Mouse (Mus musculus) ES-Bruce4 (cell line): ENCODE data around the gene Greb1. TPM values are rescaled to one million over a fixed set of nuclear protein-coding genes. Genes with fewer than 3 reads are reported as not detected.

ENCODE experiments used
- H3K27ac ChIP-seq: 2 replicates; pipeline ENCODE4 v1.5.1; 2012; ENCODE audit warnings: low read length, inconsistent platforms; ENCODE audit not compliant: insufficient read depth
- H3K27me3 ChIP-seq: 2 replicates; pipeline ENCODE4 v1.6.1; 2012; ENCODE audit warnings: mild to moderate bottlenecking, low read length, inconsistent platforms; ENCODE audit not compliant: control insufficient read depth, poor library complexity, insufficient read depth, severe bottlenecking
- H3K36me3 ChIP-seq: 2 replicates; pipeline ENCODE4 v1.6.1; 2012; ENCODE audit warnings: inconsistent platforms, mild to moderate bottlenecking, low read length, moderate library complexity; ENCODE audit not compliant: control insufficient read depth, poor library complexity, insufficient read depth, severe bottlenecking
- H3K4me1 ChIP-seq: one replicate; pipeline ENCODE4 v1.8.1; 2011; ENCODE audit warnings: low read length; ENCODE audit not compliant: control insufficient read depth, insufficient read depth
- H3K4me3 ChIP-seq: 2 replicates; pipeline ENCODE4 v1.5.1; 2011; ENCODE audit warnings: low read depth, mild to moderate bottlenecking, low read length
- H3K9ac ChIP-seq: 2 replicates; pipeline ENCODE4 v1.6.1; 2012; ENCODE audit warnings: low read depth, mild to moderate bottlenecking, inconsistent platforms; ENCODE audit not compliant: poor library complexity, severe bottlenecking
- H3K9me3 ChIP-seq: replicated peaks from 2 replicates; pipeline ENCODE4 v1.6.1; 2012; ENCODE audit warnings: mild to moderate bottlenecking, low read length, inconsistent platforms; ENCODE audit not compliant: control insufficient read depth, poor library complexity, insufficient read depth, severe bottlenecking
- CTCF ChIP-seq: IDR thresholded peaks from one replicate; pipeline ENCODE4 v1.8.1; 2011; ENCODE audit warnings: low read depth, low read length
- EP300 ChIP-seq: IDR thresholded peaks from 2 replicates; pipeline ENCODE4 v1.6.1; 2011; ENCODE audit warnings: low read depth, low read length; ENCODE audit not compliant: insufficient read depth
- POLR2A ChIP-seq: IDR thresholded peaks from one replicate; pipeline ENCODE4 v1.8.1; 2011; ENCODE audit warnings: low read length; ENCODE audit not compliant: insufficient read depth
- polyA plus RNA-seq: library from polyadenylated mRNA; stranded (reverse); fragments of >200 nt; gene quantifications from 2 replicates; pipeline ENCODE4 v1.2.4, GENCODE M21; 2011; ENCODE audit warnings: low read depth; ENCODE audit not compliant: missing spikeins, insufficient read depth, insufficient read length

Gene Greb1
- polyA plus RNA-seq, 1 experiment: 10.2 TPM

DNA sequence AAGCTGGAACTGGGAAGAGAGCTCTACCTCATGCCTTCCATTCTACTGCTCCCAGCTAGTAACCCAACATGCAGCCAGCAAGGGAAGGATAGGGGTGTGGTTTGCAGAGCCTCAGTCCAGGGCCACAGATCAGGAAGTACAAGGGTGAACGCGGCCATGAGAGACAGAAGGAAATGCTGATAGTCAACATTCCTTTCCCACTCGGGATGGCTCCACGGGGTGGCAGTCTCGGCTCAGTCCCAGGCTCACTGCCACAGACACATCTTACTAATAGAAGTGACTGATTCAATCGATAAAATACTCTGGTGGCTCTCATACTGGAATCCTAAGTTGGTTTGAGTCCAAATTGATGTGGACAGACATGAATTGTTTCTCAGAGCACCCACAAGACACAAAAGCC, 27.8 kb upstream of the Greb1 start:
- Histone ChIP-seq H3K36me3 (no peaks in the 10 kb centered on the region), H3K9ac (no peak overlapping the region)

DNA sequence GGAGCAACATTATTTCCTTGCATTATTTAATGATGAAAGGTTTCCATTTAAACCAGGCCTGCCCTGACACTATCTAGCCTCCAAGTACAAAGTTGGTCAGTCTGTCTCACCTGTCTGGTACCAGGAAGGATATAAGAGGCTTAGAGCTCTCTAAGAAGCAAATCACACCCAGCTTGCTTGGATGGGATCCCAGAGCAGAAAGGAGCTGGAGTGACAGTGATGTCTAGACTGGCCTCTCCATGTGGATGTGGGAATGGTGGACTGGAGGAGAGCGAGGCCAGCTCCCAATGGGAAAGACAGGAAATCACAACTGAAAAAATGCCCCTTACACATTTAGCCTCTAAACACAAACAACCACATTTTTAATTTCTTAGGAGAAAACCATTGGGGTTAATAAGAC, 23.0 kb upstream of the Greb1 start:
- no peaks in the 10 kb centered on the region for H3K27me3 ChIP-seq
- no peak overlapping the region for H3K9ac ChIP-seq
- no peaks in the 10 kb centered on the region for H3K4me1 ChIP-seq
- no peaks in the 10 kb centered on the region for H3K9me3 ChIP-seq
- no peak for TF ChIP-seq POLR2A
- no peak for TF ChIP-seq CTCF
- no peak overlapping the region for H3K4me3 ChIP-seq
- H3K36me3 ChIP-seq: no peaks in the 10 kb centered on the region
- H3K27ac ChIP-seq: no peak overlapping the region

More for the DNA sequence above, 27.8 kb upstream of the Greb1 start:
- no peak overlapping the region for H3K4me3 ChIP-seq
- TF ChIP-seq CTCF: no peak
- no peak for TF ChIP-seq EP300
- no peaks in the 10 kb centered on the region for H3K27me3 ChIP-seq
- H3K27ac ChIP-seq: no peak overlapping the region
- peaks cover 3% of the 10 kb centered on the region for H3K4me1 ChIP-seq
- no peaks in the 10 kb centered on the region for H3K9me3 ChIP-seq

DNA sequence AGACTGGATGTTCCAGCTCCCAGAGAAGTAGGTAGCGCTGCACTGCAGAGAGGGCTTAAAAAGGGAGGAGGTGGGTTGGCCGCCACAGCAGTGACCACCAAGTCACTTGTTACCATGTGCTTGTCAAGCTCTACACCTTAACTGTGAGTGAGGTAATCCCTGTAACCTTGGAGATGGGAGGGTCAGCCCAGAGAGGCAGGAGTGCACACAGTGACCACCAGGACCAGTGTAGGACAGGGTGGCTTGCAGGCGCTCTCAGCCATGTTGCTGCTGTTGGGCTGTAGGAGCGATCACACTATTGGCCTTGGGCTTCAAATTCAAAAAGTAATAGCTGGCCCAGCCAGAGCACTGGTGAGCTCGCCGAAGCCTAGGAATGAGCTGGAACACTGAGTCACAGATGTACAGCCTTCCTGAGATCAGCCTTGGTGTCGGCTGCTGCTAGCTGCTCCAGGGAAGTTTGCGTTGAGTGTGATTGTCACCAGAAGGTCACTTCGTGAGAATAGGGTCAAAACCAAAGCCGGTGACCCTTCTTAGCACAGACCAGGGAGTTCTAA, 21.6 kb upstream of the Greb1 start:
- Histone ChIP-seq H3K27me3 (no peaks in the 10 kb centered on the region), H3K4me3 (no peak overlapping the region), H3K9ac (no peak overlapping the region), H3K4me1 (no peaks in the 10 kb centered on the region), H3K27ac (no peak overlapping the region), H3K9me3 (no peaks in the 10 kb centered on the region), H3K36me3 (no peaks in the 10 kb centered on the region)
- TF ChIP-seq POLR2A: no peak
- TF ChIP-seq CTCF: no peak
- TF ChIP-seq EP300: no peak

DNA sequence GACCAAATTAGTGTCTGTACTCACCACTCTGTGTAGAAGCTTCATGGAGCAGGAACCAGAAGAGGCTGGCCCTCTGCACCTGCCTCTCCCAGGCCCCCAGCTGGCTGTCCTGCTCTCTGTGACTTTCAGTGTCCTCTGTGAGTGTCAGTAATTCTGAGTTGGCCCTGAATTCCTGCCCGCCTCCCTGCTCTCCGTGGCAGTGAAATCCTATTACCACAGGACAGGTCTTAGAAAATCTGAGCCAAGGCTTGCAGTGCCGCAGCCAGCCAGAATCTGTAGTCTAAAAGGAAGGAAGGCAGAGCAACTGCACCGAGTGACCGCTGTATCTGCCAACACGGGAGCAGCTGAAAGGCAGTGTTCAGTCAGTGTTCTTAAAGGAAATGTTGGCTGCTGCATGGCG, 20.1 kb upstream of the Greb1 start:
- TF ChIP-seq EP300 (no peak), POLR2A (no peak), CTCF (no peak)
- Histone ChIP-seq H3K36me3 (no peaks in the 10 kb centered on the region; the same call in 1 of the 2 replicates), H3K4me3 (no peak overlapping the region), H3K27me3 (no peaks in the 10 kb centered on the region), H3K27ac (no peak overlapping the region), H3K9me3 (no peaks in the 10 kb centered on the region), H3K9ac (no peak overlapping the region), H3K4me1 (no peaks in the 10 kb centered on the region)

DNA sequence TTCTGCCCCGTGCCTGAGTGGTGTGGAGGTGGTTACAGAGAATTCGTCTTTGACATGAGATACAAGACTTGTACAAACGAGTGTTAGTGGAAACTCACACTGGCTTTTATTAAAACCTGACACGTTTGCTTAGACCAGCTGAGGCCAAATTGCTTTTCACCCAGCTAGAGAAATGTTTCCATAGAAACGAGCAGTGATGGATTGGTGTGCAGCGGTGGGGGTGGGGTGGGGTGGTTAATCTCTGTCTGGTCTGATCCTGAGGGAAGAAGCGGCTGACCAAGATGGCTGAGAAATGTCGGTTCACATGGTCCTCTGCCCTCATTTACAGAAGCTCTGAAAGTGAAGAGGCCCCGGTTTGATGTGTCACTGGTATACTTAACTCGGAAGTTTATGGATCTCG, 17.8 kb upstream of the Greb1 start:
- Histone ChIP-seq H3K9me3 (no peaks in the 10 kb centered on the region), H3K27me3 (no peaks in the 10 kb centered on the region), H3K27ac (no peak overlapping the region), H3K9ac (no peak overlapping the region), H3K4me1 (no peaks in the 10 kb centered on the region), H3K4me3 (no peak overlapping the region), H3K36me3 (no peaks in the 10 kb centered on the region; the same call in 1 of the 2 replicates)
- no peak for TF ChIP-seq EP300
- no peak for TF ChIP-seq CTCF
- TF ChIP-seq POLR2A: no peak

DNA sequence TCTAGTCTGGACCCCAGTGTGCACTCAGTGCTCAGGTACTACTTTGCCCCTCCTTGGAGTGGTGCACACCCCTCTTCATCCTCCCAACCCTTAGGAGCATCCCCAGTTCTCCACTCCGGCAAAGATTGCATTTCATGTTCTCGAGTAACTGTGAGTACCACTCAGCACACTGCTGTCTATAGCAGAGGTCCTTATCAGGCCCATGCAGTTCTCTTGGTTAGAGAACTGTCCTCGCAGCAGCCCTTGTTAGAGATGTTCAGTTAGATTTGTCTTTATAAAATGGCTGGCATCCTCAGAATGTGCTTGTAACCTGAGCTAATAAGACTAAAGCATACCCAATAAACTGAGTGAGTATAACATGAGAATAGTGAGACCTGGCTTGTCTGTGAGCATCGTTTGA, 16.5 kb upstream of the Greb1 start:
- H3K4me3 ChIP-seq: no peak overlapping the region
- no peak overlapping the region for H3K9ac ChIP-seq
- H3K27ac ChIP-seq: no peak overlapping the region
- H3K36me3 ChIP-seq: no peaks in the 10 kb centered on the region; the same call in 1 of the 2 replicates
- H3K9me3 ChIP-seq: no peaks in the 10 kb centered on the region
- no peaks in the 10 kb centered on the region for H3K4me1 ChIP-seq
- no peaks in the 10 kb centered on the region for H3K27me3 ChIP-seq
- TF ChIP-seq CTCF: no peak
- TF ChIP-seq EP300: no peak
- TF ChIP-seq POLR2A: no peak
